24 mouse cellular contexts compared by ENCODE assay signal in genomic region chr6:23143980-23144379, GRCm38 (mm10).
"Had no signal": no experiment of that assay in that cellular context is flagged by ENCODE, and none has a peak within 500 bp of the region (broad histone marks: within the 10 kb centered on the region; RNA-seq: fewer than 3 reads in every experiment).

No protein-coding gene starts in this region.

- H3K4me2 ChIP-seq: heart, embryonic 12.5 days; hindbrain, embryonic 12.5 days; hindbrain, embryonic 14.5 days; intestine, embryonic 15.5 days; limb, embryonic 12.5 days had no signal

- H3K4me3 ChIP-seq: gastrocnemius, adult 2 months; heart, embryonic 10.5 days; heart, embryonic 12.5 days; hindbrain, embryonic 10.5 days; hindbrain, embryonic 12.5 days; intestine, embryonic 15.5 days; layer of hippocampus, adult 2 months; left cerebral cortex, adult 2 months; limb, embryonic 10.5 days; limb, embryonic 12.5 days had no signal

- H3K36me3 ChIP-seq: heart, embryonic 10.5 days; heart, embryonic 12.5 days; hindbrain, embryonic 10.5 days; hindbrain, embryonic 12.5 days; intestine, embryonic 15.5 days; limb, embryonic 10.5 days; limb, embryonic 12.5 days had no signal

- ATAC-seq: forebrain, embryonic 16.5 days; hindbrain, embryonic 16.5 days; inflammation-experienced regulatory T-cells, adult 6 months; intestine, embryonic 15.5 days had no signal

- H3K27me3 ChIP-seq: heart, embryonic 12.5 days; hindbrain, embryonic 12.5 days; intestine, embryonic 15.5 days; limb, embryonic 12.5 days had no signal

- H3K9ac ChIP-seq: heart, embryonic 12.5 days; hindbrain, embryonic 12.5 days; hindbrain, embryonic 14.5 days; intestine, embryonic 15.5 days; limb, embryonic 12.5 days; liver, embryonic 14.5 days had no signal

- H3K9me3 ChIP-seq: heart, embryonic 10.5 days; heart, embryonic 12.5 days; hindbrain, embryonic 10.5 days; hindbrain, embryonic 12.5 days; intestine, embryonic 15.5 days; limb, embryonic 10.5 days; limb, embryonic 12.5 days had no signal

- DNase-seq: gastrocnemius, adult 2 months; gastrocnemius, postnatal 10 days; gastrocnemius, postnatal 25 days; heart, adult 18-20 months; heart, postnatal 10 days; heart, postnatal 4 days; kidney, postnatal 4 days; liver; lung, adult 2 months had no signal

- H3K4me1 ChIP-seq: heart, embryonic 10.5 days; hindbrain, embryonic 10.5 days; hindbrain, embryonic 12.5 days; intestine, embryonic 15.5 days; limb, embryonic 10.5 days; limb, embryonic 12.5 days had no signal

- H3K27ac ChIP-seq: gastrocnemius, adult 2 months; heart, embryonic 10.5 days; hindbrain, embryonic 10.5 days; hindbrain, embryonic 12.5 days; hindbrain, embryonic 14.5 days; intestine, embryonic 15.5 days; kidney, postnatal 0 days; layer of hippocampus, adult 2 months; left cerebral cortex, adult 2 months; limb, embryonic 10.5 days; limb, embryonic 12.5 days; liver, embryonic 14.5 days had no signal
